Mouse (Mus musculus): ENCODE results near the gene Psmb1. TPM values are rescaled to one million over a fixed set of nuclear protein-coding genes. Genes with fewer than 3 reads are reported as not detected.

Gene Psmb1
- 211 TPM for polyA plus RNA-seq (2017; shearing (Covaris generic))

DNA sequence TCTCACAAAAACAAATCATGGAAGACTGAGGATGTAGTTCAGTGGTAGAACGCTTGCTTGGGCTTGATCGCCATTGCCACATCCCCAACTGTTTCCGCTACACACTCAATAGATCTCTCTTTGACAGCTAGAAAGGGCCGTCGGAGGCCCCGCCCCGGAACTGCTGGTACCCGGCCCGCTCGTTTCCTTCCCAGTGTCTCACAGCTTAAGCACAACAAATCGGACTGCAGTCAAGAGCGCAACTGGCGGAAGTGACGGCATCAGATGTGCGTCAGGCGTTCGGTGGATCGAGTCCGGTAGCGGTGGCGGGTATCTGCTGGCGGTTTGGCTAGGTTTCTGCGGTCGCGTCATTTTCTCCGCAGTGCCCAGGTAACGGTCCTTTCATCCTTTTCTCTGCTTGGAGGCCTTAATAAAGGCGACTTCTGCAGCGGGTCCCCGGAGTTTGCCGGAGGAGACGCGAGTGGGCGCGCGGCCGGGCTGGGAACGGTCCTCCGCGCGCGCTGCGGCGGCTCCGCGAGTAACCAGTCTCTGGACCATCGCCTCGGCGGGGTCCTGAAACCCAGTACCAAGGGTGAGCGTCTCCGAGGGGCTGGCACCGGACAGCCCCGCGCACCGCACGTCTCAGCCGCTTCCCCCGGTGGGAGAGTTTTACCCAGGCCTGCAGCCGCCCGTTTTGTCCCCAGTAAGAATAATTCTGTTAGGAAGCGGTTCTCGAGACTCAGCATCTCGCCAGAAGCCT is at the start of gene Psmb1, which contains the start of gene Tbp:
TSS of gene Psmb1 (minus strand) at position 96 of the 739 bp plus-strand sequence.
TSS of gene Tbp (plus strand) at position 233 of the 739 bp plus-strand sequence.

DNA sequence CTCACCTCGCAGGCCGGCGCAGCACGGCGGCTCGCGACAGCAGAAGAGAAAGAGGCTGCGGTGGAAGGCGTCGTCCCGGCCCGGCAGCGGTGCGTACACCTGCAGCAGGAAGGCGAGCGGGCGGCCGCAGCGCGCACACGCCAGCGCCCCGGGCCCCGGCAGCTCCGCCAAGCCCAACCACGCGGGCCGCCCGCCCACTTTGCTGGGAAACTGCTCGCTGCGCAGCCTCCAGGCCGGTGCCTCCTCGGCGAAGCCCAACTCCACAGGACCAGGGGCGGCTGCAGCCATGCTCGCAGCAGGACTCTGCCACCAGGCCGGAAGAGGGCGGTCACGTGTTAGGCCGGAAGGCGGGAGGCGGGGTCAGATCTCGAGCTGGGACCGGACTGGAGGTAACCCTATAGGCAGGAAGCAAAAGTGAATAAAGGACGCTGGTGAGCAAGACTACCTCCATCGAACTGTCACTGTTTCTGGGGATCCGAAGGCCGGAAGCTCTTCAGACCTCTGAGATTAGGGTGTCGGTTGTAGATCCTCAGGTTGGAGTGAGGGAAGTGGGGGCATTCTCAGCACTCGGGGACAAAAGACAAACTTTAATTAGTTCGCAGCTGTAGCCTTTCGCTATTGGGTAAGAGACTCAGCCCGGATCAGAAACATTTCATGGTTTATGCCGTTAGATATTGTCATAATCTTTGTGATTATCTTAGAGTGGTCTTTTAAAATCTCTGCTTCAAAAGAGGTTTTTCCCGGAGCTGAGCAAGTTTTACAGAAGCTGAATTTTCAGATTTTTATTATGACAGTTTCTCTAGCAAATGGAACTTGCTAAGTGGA is 27.6 kb upstream of the Psmb1 start, which contains the start of gene Pdcd2:
TSS of gene Pdcd2 (minus strand) at position 316 of the 825 bp plus-strand sequence.

Other genes with a start within 250 kb of the Psmb1 start
- gene Dll1, start 122.9 kb downstream of the Psmb1 start, polyA plus RNA-seq (2017; shearing (Covaris generic)), result 0.74 TPM
- gene Fam120b, start 103.5 kb downstream of the Psmb1 start, polyA plus RNA-seq (2017; shearing (Covaris generic)), result 35.4 TPM
- gene Tbp, start 137 bp upstream of the Psmb1 start, polyA plus RNA-seq (2017; shearing (Covaris generic)), result 42.6 TPM
- 61.7 TPM for gene Pdcd2, start 27.6 kb upstream of the Psmb1 start, polyA plus RNA-seq (2017; shearing (Covaris generic))
- 9.8 TPM for gene Prdm9, start 64.6 kb upstream of the Psmb1 start, polyA plus RNA-seq (2017; shearing (Covaris generic))
- 174 TPM for gene Chd1, start 205.2 kb upstream of the Psmb1 start, polyA plus RNA-seq (2017; shearing (Covaris generic))